Mouse (Mus musculus): ENCODE results near the gene S1pr3. TPM values are rescaled to one million over a fixed set of nuclear protein-coding genes. Genes with fewer than 3 reads are reported as not detected.

The S1pr3 gene
- polyA plus RNA-seq, 1 experiment = 3.9 TPM

DNA sequence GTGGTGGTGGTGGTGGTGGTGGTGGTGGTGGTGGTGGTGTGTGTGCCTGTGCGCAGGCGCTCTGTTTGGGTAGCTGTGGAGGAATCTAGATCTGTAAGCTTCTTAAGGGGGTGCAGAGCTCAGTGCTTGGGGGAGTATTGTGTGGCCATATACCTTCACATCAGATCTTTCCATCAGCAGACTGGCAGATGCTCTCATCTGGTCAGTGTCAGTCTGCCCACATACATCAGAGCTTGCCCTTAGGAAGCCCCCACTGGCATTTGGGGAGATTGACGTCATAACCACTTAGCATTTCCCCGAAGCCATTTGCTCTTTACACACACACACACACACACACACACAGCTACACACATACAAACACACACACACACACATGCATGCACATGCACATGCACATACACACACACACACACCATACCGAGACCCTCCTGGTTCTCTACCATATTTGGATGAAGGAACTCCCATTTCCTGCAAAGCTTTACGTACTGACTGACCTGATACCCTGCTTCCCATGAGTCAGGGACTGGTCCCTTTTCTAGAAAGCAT, 1.6 kb downstream of the S1pr3 start:
- Histone ChIP-seq H3K4me3 (replicated peaks; ENCODE audit: control insufficient read depth, low read depth, low read length) (no peak overlapping the region), H3K27ac (ENCODE audit: control insufficient read depth, insufficient read depth, low read depth, low read length, poor library complexity) (no peak overlapping the region), H3K4me1 (ENCODE audit: control insufficient read depth, insufficient read depth, low read length) (peaks cover 7% of the 10 kb centered on the region)
- 28% methylated on average over 6 of the region's 6 CpGs for WGBS
- no peak for TF ChIP-seq CTCF (IDR thresholded peaks at IDR 0.05; ENCODE audit: control insufficient read depth, insufficient read depth, low read length)
- no peak for TF ChIP-seq POLR2A (IDR thresholded peaks at IDR 0.05; ENCODE audit: borderline replicate concordance, control insufficient read depth, low read depth, low read length)

DNA sequence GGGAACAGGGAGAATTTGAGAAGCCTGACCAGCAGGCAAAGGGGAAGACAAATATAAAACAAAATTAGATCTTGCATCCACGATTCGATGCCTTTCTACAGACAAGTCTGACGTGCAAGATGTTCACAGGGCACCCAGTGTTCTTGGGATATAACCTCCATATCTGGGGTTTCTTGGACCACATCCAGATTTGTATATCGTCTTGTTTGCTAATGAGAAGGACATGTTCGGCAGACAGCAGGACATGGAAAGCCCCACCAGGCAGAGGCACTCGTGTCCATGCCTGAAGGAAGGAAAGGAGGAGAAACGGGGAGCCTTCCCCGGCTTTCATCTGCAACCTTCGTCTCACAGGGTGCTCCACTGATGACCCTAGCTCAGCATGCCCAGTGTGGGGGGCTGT, 2.8 kb downstream of the S1pr3 start:
- Histone ChIP-seq H3K27ac (ENCODE audit: control insufficient read depth, insufficient read depth, low read depth, low read length, poor library complexity) (no peak overlapping the region), H3K4me1 (ENCODE audit: control insufficient read depth, insufficient read depth, low read length) (peaks cover 2% of the 10 kb centered on the region), H3K4me3 (replicated peaks; ENCODE audit: control insufficient read depth, low read depth, low read length) (no peak overlapping the region)
- WGBS = 76% methylated on average over 9 of the region's 9 CpGs
- TF ChIP-seq POLR2A (IDR thresholded peaks at IDR 0.05; ENCODE audit: borderline replicate concordance, control insufficient read depth, low read depth, low read length) = no peak
- no peak for TF ChIP-seq CTCF (IDR thresholded peaks at IDR 0.05; ENCODE audit: control insufficient read depth, insufficient read depth, low read length)

DNA sequence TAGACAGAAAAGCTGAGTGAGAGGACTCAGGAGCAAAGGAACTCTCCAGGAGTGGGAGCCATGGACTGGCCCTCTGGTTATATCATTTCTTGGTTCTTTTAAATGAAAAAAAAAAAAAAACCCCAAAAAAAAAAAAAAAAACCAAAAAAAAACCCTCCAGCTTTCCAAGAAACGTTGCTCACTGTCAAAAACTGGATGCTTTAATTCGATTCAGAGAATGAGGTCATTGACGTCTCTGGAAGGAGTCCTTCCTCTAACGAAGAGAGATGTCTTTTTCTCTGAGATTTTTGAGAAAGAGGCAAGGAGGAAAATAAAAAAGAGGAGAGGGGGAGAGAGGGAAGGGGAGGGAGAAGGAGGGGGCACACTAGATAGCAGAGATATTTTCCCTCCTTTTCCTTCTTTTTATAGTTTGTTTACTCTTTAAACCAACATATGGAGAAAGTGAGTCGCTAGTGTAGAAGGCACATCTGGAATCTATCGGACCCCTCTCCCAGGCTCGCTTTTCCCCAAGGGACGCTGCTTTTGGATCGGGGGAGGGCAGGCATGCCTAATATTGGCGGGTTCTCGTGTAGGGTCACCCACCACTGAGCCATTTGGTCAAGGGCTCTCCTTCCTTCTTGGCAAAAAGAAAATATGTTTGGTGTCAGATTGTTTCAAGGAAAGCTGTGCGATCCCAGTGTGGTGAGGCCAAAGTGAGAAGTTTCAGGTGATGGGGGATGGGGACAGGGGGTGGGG, 3.4 kb downstream of the S1pr3 start:
- Histone ChIP-seq H3K4me3 (replicated peaks; ENCODE audit: control insufficient read depth, low read depth, low read length) (no peak overlapping the region), H3K27ac (ENCODE audit: control insufficient read depth, insufficient read depth, low read depth, low read length, poor library complexity) (no peak overlapping the region), H3K4me1 (ENCODE audit: control insufficient read depth, insufficient read depth, low read length) (peaks cover 2% of the 10 kb centered on the region)
- WGBS = 71% methylated on average over 12 of the region's 12 CpGs
- no peak for TF ChIP-seq POLR2A (IDR thresholded peaks at IDR 0.05; ENCODE audit: borderline replicate concordance, control insufficient read depth, low read depth, low read length)
- no peak for TF ChIP-seq CTCF (IDR thresholded peaks at IDR 0.05; ENCODE audit: control insufficient read depth, insufficient read depth, low read length)

DNA sequence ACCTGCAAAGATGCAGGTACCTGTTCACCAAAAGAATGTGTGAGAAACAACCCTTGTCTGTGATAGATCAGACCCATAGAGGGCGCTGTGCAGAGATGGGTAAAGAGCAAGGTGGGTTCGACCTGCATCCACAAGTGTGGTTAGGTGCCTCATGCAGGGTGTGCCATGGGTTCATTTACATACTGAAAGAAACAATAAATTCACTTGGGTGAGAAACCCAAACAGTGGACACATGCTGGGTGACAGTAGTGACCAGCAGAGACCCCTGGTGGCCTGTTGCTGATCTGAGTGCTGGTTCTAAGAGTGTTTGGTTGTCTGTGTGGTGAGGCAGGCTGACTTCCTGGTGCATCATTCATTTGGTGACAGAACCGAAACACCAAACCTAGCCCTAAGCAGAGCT, 5.0 kb downstream of the S1pr3 start:
- TF ChIP-seq POLR2A (IDR thresholded peaks at IDR 0.05; ENCODE audit: borderline replicate concordance, control insufficient read depth, low read depth, low read length) (no peak), CTCF (IDR thresholded peaks at IDR 0.05; ENCODE audit: control insufficient read depth, insufficient read depth, low read length) (peak; percentile 47)
- 43% methylated on average over 3 of the region's 3 CpGs for WGBS

DNA sequence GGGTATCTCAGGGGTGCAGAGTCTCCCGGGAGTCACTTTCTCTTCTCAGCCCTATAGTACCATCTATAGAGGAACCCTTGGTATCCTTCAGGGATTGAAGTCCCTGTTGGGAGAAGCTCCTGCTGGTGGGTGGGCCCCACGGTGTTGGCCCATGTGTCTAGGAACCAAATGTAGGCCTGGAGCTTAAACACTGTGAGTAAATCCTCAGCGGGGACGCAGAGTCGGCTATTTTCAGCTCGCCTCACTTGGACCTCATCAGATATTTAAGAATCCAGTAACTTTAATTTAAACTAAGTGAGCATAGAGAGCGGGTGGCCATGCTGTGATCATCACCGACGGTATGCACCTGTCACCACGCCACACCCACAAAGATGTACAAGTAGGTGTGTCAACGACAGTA, 8.3 kb downstream of the S1pr3 start:
- Histone ChIP-seq H3K27ac (ENCODE audit: control insufficient read depth, insufficient read depth, low read depth, low read length, poor library complexity) (no peak overlapping the region), H3K4me3 (replicated peaks; ENCODE audit: control insufficient read depth, low read depth, low read length) (no peak overlapping the region), H3K4me1 (ENCODE audit: control insufficient read depth, insufficient read depth, low read length) (peaks cover 4% of the 10 kb centered on the region)
- TF ChIP-seq POLR2A (IDR thresholded peaks at IDR 0.05; ENCODE audit: borderline replicate concordance, control insufficient read depth, low read depth, low read length) (no peak), CTCF (IDR thresholded peaks at IDR 0.05; ENCODE audit: control insufficient read depth, insufficient read depth, low read length) (no peak)
- WGBS = 80% methylated on average over 11 of the region's 11 CpGs

More for the DNA sequence above, 5.0 kb downstream of the S1pr3 start:
- Histone ChIP-seq H3K4me1 (ENCODE audit: control insufficient read depth, insufficient read depth, low read length) (peaks cover 4% of the 10 kb centered on the region), H3K27ac (ENCODE audit: control insufficient read depth, insufficient read depth, low read depth, low read length, poor library complexity) (no peak overlapping the region), H3K4me3 (replicated peaks; ENCODE audit: control insufficient read depth, low read depth, low read length) (no peak overlapping the region)

DNA sequence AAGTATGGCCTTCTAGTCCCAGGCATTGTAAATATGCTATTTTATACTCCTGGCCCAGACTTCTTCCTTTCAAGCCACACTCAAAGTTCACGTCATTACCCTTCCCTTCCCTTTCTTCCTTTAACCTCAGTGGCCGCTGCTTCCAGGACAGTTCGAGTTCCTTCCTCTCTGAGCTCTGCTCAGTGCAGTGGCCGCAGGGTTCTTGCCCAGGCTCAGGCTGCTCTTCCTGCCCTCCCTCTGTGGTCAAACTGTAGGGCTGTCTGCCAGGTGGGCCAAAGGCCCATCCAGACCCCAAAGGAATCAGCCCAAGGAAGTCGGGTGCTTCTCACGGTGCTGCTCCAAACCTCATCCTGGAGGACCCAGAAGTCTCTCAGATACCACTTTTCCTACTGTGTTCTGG, 9.4 kb downstream of the S1pr3 start:
- Histone ChIP-seq H3K4me1 (ENCODE audit: control insufficient read depth, insufficient read depth, low read length) (peaks cover 4% of the 10 kb centered on the region), H3K4me3 (replicated peaks; ENCODE audit: control insufficient read depth, low read depth, low read length) (no peak overlapping the region), H3K27ac (ENCODE audit: control insufficient read depth, insufficient read depth, low read depth, low read length, poor library complexity) (no peak overlapping the region)
- 4% methylated on average over 6 of the region's 6 CpGs for WGBS
- TF ChIP-seq POLR2A (IDR thresholded peaks at IDR 0.05; ENCODE audit: borderline replicate concordance, control insufficient read depth, low read depth, low read length) (no peak), CTCF (IDR thresholded peaks at IDR 0.05; ENCODE audit: control insufficient read depth, insufficient read depth, low read length) (no peak)

DNA sequence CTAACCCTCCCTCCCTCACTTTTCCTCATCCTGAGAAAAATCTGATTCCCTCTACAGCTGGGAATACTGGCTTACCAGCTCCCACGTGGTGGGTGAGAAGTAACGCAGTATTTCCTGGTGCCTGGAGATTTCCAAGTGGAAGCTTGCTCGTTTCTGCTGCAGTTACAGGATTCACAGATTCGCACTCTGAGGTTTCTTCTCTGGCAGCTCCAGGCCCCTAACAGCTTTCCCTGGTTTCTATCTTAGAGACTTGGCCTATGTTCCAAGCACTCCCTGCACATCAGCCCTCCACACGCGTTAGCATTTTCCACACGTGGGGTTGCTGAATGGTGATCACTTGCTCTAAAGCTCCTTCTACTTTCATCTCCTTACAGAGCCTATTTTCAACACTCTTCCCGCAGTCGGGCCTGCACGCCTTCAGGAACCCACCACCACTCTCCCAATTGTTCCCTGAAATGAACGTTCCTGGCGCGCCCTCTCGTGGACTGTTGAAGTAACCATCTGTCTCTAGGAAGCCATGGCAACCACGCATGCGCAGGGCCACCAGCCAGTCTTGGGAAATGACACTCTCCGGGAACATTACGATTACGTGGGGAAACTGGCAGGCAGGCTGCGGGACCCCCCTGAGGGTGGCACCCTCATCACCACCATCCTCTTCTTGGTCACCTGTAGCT, 10.0 kb downstream of the S1pr3 start:
- WGBS = 9% methylated on average over 20 of the region's 20 CpGs
- H3K27ac ChIP-seq (ENCODE audit: control insufficient read depth, insufficient read depth, low read depth, low read length, poor library complexity) = no peak overlapping the region

DNA sequence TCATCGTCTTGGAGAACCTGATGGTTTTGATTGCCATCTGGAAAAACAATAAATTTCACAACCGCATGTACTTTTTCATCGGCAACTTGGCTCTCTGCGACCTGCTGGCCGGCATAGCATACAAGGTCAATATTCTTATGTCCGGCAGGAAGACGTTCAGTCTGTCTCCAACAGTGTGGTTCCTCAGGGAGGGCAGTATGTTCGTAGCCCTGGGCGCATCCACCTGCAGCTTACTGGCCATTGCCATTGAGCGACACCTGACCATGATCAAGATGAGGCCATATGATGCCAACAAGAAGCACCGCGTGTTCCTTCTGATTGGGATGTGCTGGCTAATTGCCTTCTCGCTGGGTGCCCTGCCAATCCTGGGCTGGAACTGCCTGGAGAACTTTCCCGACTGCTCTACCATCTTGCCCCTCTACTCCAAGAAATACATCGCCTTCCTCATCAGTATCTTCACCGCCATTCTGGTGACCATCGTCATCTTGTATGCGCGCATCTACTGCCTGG, 10.6 kb downstream of the S1pr3 start:
- WGBS = 78% methylated on average over 19 of the region's 19 CpGs
- TF ChIP-seq POLR2A (IDR thresholded peaks at IDR 0.05; ENCODE audit: borderline replicate concordance, control insufficient read depth, low read depth, low read length) = no peak
- TF ChIP-seq CTCF (IDR thresholded peaks at IDR 0.05; ENCODE audit: control insufficient read depth, insufficient read depth, low read length) = no peak
- Histone ChIP-seq H3K4me3 (replicated peaks; ENCODE audit: control insufficient read depth, low read depth, low read length) (no peak overlapping the region), H3K27ac (ENCODE audit: control insufficient read depth, insufficient read depth, low read depth, low read length, poor library complexity) (no peak overlapping the region), H3K4me1 (ENCODE audit: control insufficient read depth, insufficient read depth, low read length) (peaks cover 4% of the 10 kb centered on the region)

More for the DNA sequence above, 10.0 kb downstream of the S1pr3 start:
- TF ChIP-seq CTCF (IDR thresholded peaks at IDR 0.05; ENCODE audit: control insufficient read depth, insufficient read depth, low read length) = peak; percentile 88
- no peak for TF ChIP-seq POLR2A (IDR thresholded peaks at IDR 0.05; ENCODE audit: borderline replicate concordance, control insufficient read depth, low read depth, low read length)
- Histone ChIP-seq H3K4me1 (ENCODE audit: control insufficient read depth, insufficient read depth, low read length) (peaks cover 4% of the 10 kb centered on the region), H3K4me3 (replicated peaks; ENCODE audit: control insufficient read depth, low read depth, low read length) (no peak overlapping the region)
